Mouse (Mus musculus): ENCODE results near the gene Cyp4v3.

DNA sequence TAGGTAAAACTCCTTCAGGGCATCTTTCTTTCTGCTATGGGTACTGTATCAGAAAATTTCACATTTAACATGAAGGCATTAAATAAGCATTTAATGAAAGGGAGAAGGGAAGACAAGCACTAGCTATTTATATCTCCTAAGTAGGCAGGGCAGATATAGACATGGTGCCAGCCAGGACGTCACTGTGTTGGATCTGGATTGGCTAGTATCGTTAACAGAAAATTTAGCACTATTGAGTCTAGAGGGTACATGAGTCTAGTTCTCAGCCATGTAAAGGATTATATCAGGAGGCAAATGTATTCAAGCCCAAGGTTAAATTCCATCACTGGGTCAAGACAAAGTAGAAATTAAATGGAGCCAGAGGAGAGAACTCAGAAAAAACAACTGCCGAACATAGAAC lies 41.1 kb upstream of the Cyp4v3 start:
- TF ChIP-seq CTCF (IDR thresholded peaks at IDR 0.05; ENCODE audit: low read depth, low read length) (no peak), POLR2A (IDR thresholded peaks at IDR 0.05; ENCODE audit: borderline replicate concordance, low read depth, low read length) (no peak)
